Mouse (Mus musculus) kidney, postnatal 36 days (tissue): ENCODE data around the gene Cyb561d1.

ENCODE experiments used
- DNase-seq, 2 experiments: peaks; one replicate each; pipeline ENCODE4 v3.0.0; 2021 to 2022; ENCODE audit warnings: mixed read lengths in 2 of 2

Gene Cyb561d1

GRCm38 (mm10) chr3:108203621-108204325, 2.8 kb upstream of the Cyb561d1 start:
- DNase-seq: peak; percentile 77 to 93

- no peak for DNase-seq
Measured at GRCm38 (mm10) chr3:108203212-108203611, 2.2 kb upstream of the Cyb561d1 start.

GRCm38 (mm10) chr3:108202506-108202905, 1.5 kb upstream of the Cyb561d1 start:
- DNase-seq: no peak

- DNase-seq: no peak
Measured at GRCm38 (mm10) chr3:108199231-108199630, 1.8 kb downstream of the Cyb561d1 start.

GRCm38 (mm10) chr3:108197066-108197497, 3.9 kb downstream of the Cyb561d1 start:
- peak in 1 of 2 experiments; percentile 49 for DNase-seq

- no peak for DNase-seq
Measured at GRCm38 (mm10) chr3:108195941-108196590, 4.9 kb downstream of the Cyb561d1 start.

GRCm38 (mm10) chr3:108195287-108195686, 5.7 kb downstream of the Cyb561d1 start:
- DNase-seq: no peak

- DNase-seq: no peak
Measured at GRCm38 (mm10) chr3:108193686-108194085, 7.3 kb downstream of the Cyb561d1 start.

GRCm38 (mm10) chr3:108189897-108190296, 11.1 kb downstream of the Cyb561d1 start:
- no peak for DNase-seq

- no peak for DNase-seq
Measured at GRCm38 (mm10) chr3:108188716-108189490, 12.1 kb downstream of the Cyb561d1 start.

- no peak for DNase-seq
Measured at GRCm38 (mm10) chr3:108187111-108187795, 13.8 kb downstream of the Cyb561d1 start.

GRCm38 (mm10) chr3:108186098-108187047, 14.6 kb downstream of the Cyb561d1 start, which contains the start of gene Amigo1:
Gene Amigo1 (plus strand): TSS chr3:108186335.
- peak; percentile 40 to 81 for DNase-seq

GRCm38 (mm10) chr3:108185460-108186097, 15.4 kb downstream of the Cyb561d1 start:
- DNase-seq: peak; percentile 25 to 37

GRCm38 (mm10) chr3:108184742-108185141, 16.3 kb downstream of the Cyb561d1 start:
- DNase-seq: no peak

- no peak for DNase-seq
Measured at GRCm38 (mm10) chr3:108180514-108180913, 20.5 kb downstream of the Cyb561d1 start.

GRCm38 (mm10) chr3:108178756-108179715, 22.0 kb downstream of the Cyb561d1 start:
- no peak for DNase-seq

GRCm38 (mm10) chr3:108174672-108175531, 26.1 kb downstream of the Cyb561d1 start:
- DNase-seq: peak; percentile 41 to 46

- DNase-seq: no peak
Measured at GRCm38 (mm10) chr3:108169199-108169598, 31.8 kb downstream of the Cyb561d1 start.

- DNase-seq: no peak
Measured at GRCm38 (mm10) chr3:108167499-108167898, 33.5 kb downstream of the Cyb561d1 start.
